Mouse (Mus musculus) hindbrain, embryonic 10.5 days (tissue): ENCODE measurements around the gene Trpm5. TPM values are rescaled to one million over a fixed set of nuclear protein-coding genes. Genes with fewer than 3 reads are reported as not detected.

Experiments
- DNase-seq: peaks from one replicate; pipeline ENCODE4 v3.0.0-alpha.2; 2017; ENCODE audit warnings: low spot score
- H3K27ac ChIP-seq: fragments of 300-500 bp; sonication (generic); 2 replicates; pipeline ENCODE4 v1.5.1; 2016; ENCODE audit warnings: mild to moderate bottlenecking, moderate library complexity
- H3K27me3 ChIP-seq: fragments of 300-500 bp; sonication (generic); 2 replicates; pipeline ENCODE4 v1.6.1; 2016; ENCODE audit warnings: mild to moderate bottlenecking; ENCODE audit not compliant: poor library complexity, insufficient read depth, severe bottlenecking
- H3K36me3 ChIP-seq: fragments of 300-500 bp; sonication (generic); 2 replicates; pipeline ENCODE4 v1.6.1; 2016; ENCODE audit warnings: mild to moderate bottlenecking, moderate library complexity
- H3K4me1 ChIP-seq: fragments of 300-500 bp; sonication (generic); replicated peaks from 2 replicates; pipeline ENCODE4 v1.6.1; 2016; ENCODE audit warnings: mild to moderate bottlenecking
- H3K4me3 ChIP-seq: fragments of 300-500 bp; sonication (generic); 2 replicates; pipeline ENCODE4 v1.5.1; 2016; ENCODE audit warnings: mild to moderate bottlenecking, moderate library complexity
- H3K9me3 ChIP-seq: fragments of 300-500 bp; sonication (generic); 2 replicates; pipeline ENCODE4 v1.6.1; 2016; ENCODE audit warnings: mild to moderate bottlenecking, moderate library complexity
- WGBS: fragments of 180-500 bp; shearing (Covaris S2); methylation state at CpG from one replicate; pipeline ENCODE4 v1.1.7; 2016; 5-methylcytosine and 5-hydroxymethylcytosine counted together
- polyA plus RNA-seq: library from polyadenylated mRNA; unstranded; fragments of >200 nt; fragmentation: Nextera tagmentation; extraction: Ambion mirVana; gene quantifications from 2 replicates; pipeline ENCODE4 v1.2.1, GENCODE M21; 2016

Trpm5 gene
- polyA plus RNA-seq, 1 experiment from 2014 or later = 0.55 TPM

DNA sequence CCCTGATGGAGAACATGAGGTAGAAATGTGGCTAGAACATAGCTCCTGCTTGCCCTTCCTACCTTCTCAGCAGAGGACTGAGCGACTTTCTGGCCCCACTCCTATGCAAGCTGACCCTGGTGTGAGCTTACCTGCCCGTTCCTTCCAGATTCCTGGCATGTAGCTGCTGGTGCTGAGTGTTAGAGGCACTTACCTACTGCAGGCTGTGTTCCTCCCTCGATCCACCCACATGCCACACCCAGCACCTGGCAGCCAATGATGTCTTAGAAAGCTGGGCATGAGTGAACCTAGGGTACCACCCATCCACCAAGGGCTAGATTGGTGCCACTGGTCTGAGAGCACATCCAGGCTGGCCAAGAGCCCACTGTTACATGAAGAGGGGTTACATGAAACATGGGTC, 595 bp downstream of the Trpm5 start:
- Histone ChIP-seq H3K9me3 (no peaks in the 10 kb centered on the region), H3K36me3 (no peaks in the 10 kb centered on the region), H3K4me3 (no peak overlapping the region), H3K4me1 (0 out of 2 replicates have a peak, but pooled peaks cover 2% of the 10 kb centered on the region), H3K27me3 (peaks cover 25% of the 10 kb centered on the region), H3K27ac (no peak overlapping the region)
- no peak for DNase-seq
- 76% methylated on average over 3 of the region's 3 CpGs for WGBS

DNA sequence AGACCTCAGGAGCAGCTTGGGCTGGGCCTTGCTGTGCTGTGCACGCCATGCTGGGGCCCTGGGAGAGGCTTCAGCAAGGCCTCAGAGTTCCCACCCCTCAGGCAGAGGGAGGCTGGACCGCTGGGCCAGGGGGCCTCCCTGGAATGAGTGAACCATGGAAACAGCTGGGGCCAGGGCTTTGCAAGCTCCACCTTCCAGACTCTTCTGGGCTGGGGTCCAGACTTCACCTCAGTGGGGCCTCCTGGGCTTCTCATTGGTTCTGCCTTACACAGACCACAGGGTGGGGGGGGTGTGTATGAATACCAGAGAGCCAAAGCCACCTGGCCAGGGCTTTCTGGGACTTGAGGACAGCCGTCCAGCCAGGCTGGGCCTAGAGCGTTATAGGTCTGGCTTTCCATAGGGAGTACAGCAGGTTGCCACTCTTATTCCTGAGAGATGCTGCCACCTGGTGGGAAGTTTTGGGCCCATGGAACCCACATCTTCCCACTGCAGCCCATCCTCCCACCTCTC, 7.3 kb downstream of the Trpm5 start:
- Histone ChIP-seq H3K4me3 (no peak overlapping the region), H3K9me3 (no peaks in the 10 kb centered on the region), H3K36me3 (no peaks in the 10 kb centered on the region), H3K27me3 (peaks cover 11% of the 10 kb centered on the region; the same call in 1 of the 2 replicates), H3K27ac (peak overlapping the region; percentile 59), H3K4me1 (peaks cover 15% of the 10 kb centered on the region)
- WGBS = 54% methylated on average over 4 of the region's 4 CpGs
- DNase-seq = peak; percentile 32

DNA sequence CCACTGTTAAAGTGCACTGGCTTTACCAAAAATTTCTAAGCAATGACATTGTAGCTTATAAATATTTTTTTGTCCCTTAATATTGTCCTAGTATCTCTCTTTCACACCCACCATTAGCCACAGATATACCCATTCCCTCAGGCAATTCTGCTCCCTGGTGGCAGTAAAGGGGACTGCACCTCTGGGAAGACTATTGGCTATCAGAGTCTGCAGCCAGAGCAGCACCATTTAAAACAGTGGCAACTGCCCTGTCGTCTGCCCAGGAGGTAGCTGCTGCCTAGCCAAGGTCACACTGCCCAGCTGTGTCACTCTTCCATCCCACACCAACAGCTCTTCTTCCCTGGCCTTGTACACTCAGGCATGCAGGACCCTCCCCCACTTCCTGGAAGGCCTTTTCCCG, 8.1 kb downstream of the Trpm5 start:
- peak; percentile 59 for DNase-seq
- Histone ChIP-seq H3K27ac (peak overlapping the region; percentile 59; the same call in 1 of the 2 replicates), H3K27me3 (peaks cover 11% of the 10 kb centered on the region; the same call in 1 of the 2 replicates), H3K36me3 (no peaks in the 10 kb centered on the region), H3K4me1 (peaks cover 17% of the 10 kb centered on the region), H3K4me3 (no peak overlapping the region), H3K9me3 (no peaks in the 10 kb centered on the region)
- WGBS = 55% methylated on average over 2 of the region's 2 CpGs

DNA sequence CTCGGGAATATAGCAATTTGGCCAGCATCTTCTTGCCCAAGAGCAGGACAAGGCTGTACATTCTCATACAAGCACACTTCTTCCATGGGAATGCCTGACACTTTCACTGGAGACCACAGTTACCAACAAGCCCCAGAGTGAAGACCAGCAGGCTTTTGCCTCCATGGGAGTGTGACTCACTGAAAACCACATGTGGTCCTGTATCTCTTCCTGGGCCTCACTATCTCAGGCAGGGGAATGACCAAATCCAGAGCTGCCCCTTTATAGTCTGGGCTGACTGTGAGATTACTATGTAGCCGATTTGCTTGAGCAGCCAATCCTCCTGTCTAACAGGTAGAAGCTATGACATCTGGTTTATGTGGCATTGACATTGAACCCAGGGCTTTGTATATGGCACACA, 10.7 kb downstream of the Trpm5 start:
- 81% methylated on average over 2 of the region's 2 CpGs for WGBS
- peaks cover 5% of the 10 kb centered on the region; the same call in 1 of the 2 replicates for H3K27me3 ChIP-seq
- no peak overlapping the region for H3K27ac ChIP-seq
- DNase-seq = no peak
- no peaks in the 10 kb centered on the region for H3K9me3 ChIP-seq
- no peak overlapping the region for H3K4me3 ChIP-seq
- no peaks in the 10 kb centered on the region for H3K36me3 ChIP-seq
- H3K4me1 ChIP-seq = peaks cover 17% of the 10 kb centered on the region

DNA sequence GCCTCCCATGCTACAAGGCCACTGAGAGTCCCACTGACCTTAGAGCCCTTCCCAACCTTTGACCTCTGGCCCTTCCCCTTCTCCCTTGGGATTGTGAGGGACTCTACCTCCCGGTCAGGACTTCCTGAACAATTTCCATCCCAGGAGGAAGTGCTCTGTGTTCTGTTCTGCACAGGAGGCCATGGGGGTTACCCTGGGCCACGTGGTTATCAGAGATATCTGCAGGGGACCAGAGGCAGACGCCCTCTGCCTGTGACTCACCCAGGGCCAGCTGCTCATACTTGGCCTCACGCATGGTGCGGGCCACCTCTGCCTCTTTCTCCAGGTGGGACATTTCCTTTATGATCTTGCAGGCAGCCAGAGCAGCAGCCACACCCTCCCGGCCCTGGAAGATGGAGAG, 12.4 kb downstream of the Trpm5 start:
- Histone ChIP-seq H3K4me1 (peaks cover 13% of the 10 kb centered on the region), H3K4me3 (no peak overlapping the region), H3K36me3 (no peaks in the 10 kb centered on the region), H3K27me3 (peaks cover 5% of the 10 kb centered on the region; the same call in 1 of the 2 replicates), H3K9me3 (no peaks in the 10 kb centered on the region), H3K27ac (no peak overlapping the region)
- 64% methylated on average over 6 of the region's 6 CpGs for WGBS
- no peak for DNase-seq

DNA sequence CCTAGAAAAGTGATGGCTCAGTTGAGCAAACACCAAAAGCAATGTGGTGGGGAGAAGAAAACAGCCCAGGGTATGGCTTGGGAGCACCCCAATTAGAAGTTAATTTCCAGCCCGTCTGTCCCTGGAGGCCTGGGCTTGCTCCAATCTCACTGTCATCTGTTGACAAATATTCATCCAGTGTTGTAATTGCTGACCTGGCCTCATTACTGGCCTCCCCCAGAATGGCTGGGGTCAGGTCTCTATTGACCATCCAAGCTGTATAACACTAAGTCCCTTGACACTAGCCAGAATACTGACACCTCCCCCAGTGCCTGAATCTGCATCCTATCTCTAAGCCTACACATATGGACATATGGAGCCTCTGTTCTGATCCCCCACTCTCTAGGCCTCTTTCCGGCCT, 17.1 kb downstream of the Trpm5 start:
- H3K27ac ChIP-seq = no peak overlapping the region
- H3K4me1 ChIP-seq = peaks cover 7% of the 10 kb centered on the region; the same call in 1 of the 2 replicates
- H3K36me3 ChIP-seq = 0 out of 2 replicates have a peak, but pooled peaks cover under 1% of the 10 kb centered on the region
- no peak for DNase-seq
- H3K27me3 ChIP-seq = no peaks in the 10 kb centered on the region
- no peaks in the 10 kb centered on the region for H3K9me3 ChIP-seq
- WGBS = 79% methylated on average over 2 of the region's 2 CpGs
- no peak overlapping the region for H3K4me3 ChIP-seq

DNA sequence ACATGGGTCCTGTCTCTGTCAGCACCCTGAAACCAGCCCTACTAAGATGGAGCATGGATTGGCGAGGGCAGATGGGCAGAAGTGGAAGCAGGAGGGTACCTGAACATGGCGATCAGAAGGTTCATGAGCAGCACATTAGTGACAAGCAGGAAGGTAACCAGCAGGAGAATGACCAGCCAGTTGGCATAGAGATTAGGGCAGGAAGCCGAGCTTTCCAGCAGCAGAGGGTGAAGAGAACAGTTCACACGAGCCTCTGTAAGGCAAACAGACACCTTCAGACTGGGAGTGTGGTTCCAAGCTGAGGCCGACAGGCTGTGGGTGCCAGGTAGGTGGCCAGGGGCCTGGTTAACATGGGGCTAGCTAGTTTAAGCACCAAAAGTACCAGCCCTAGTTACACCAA, 19.0 kb downstream of the Trpm5 start:
- no peaks in the 10 kb centered on the region for H3K9me3 ChIP-seq
- peaks cover 13% of the 10 kb centered on the region for H3K36me3 ChIP-seq
- H3K4me1 ChIP-seq = peaks cover 11% of the 10 kb centered on the region
- no peak overlapping the region for H3K27ac ChIP-seq
- no peak for DNase-seq
- H3K27me3 ChIP-seq = no peaks in the 10 kb centered on the region
- H3K4me3 ChIP-seq = no peak overlapping the region
- 73% methylated on average over 5 of the region's 5 CpGs for WGBS

DNA sequence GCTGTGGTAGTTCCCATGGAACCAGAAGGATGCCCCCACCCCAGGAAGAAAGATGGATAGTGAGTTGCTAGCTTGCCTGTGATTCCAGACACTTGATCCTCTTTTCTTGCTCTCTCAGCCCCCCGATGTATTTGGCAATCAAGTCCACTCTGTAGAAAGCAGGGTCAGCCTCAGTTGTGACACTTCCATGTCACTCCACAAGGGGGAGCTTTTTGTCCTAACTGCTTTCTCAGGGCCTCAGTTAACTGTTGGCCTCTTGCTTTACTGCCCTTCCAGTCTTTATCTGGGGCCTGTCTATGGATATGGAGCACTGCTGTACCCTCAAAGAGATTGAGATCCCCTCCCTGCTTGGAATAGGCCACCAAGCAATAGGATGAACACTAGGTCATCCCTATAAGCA, 21.4 kb downstream of the Trpm5 start:
- no peak overlapping the region for H3K27ac ChIP-seq
- DNase-seq = peak; percentile 40
- H3K4me3 ChIP-seq = no peak overlapping the region
- WGBS = 76% methylated on average over 1 of the region's 1 CpGs
- no peaks in the 10 kb centered on the region for H3K27me3 ChIP-seq
- peaks cover 17% of the 10 kb centered on the region for H3K36me3 ChIP-seq
- H3K4me1 ChIP-seq = peaks cover 26% of the 10 kb centered on the region
- no peaks in the 10 kb centered on the region for H3K9me3 ChIP-seq

DNA sequence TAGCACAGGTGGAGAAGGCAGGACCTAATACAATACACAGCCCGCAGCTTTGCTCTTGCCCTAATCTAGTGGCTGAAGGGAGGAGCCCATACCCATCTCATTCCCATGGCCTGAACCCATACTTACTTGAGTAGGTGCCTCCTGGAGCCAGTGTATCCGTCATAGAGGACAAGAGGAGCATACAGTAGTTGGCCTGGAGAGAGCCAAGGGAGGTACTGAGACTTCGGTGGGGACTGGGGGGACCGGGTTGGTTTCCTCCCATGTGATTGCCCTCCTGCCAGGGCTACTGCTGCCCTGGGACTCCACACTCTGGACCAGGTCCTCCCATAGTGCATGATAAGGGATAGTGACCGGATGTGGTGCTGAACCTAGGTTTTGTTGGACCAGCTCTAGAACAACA, 21.8 kb downstream of the Trpm5 start:
- Histone ChIP-seq H3K4me3 (no peak overlapping the region), H3K27me3 (no peaks in the 10 kb centered on the region), H3K9me3 (no peaks in the 10 kb centered on the region), H3K36me3 (peaks cover 21% of the 10 kb centered on the region), H3K4me1 (peaks cover 31% of the 10 kb centered on the region), H3K27ac (0 out of 2 replicates have a peak overlapping the region, but pooled peaks have one; percentile 12)
- no peak for DNase-seq
- WGBS = 89% methylated on average over 5 of the region's 5 CpGs

DNA sequence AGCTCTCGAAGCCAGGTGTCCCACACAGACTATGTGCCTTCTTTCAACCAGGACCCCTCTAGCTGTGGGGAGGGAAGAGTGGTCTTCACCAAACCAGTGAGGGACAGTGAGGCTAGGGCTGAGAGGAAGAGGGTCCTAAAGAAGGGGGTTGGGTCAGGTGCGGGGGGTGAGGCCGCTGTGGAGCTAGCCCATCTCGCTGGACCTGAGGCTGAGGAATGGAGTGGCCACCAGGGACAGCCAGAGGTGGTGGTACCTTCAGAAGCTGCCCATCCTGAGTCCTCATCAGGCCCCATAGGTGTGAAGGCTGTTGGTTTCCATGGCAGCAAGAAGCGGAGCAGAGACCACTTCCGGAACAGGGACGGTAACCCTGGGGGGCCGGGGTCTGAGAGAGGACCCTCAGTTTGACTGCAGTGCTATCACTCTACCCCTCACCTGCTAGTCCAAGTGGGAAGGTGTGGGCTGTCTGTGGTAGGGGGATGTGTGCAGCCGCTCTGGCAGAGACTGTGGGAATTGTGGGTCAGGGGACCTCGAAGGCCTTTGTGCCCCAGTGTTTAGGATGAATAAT, 23.9 kb downstream of the Trpm5 start:
- Histone ChIP-seq H3K9me3 (no peaks in the 10 kb centered on the region), H3K27me3 (no peaks in the 10 kb centered on the region), H3K36me3 (peaks cover 42% of the 10 kb centered on the region), H3K27ac (peak overlapping the region; percentile 94), H3K4me1 (peaks cover 32% of the 10 kb centered on the region), H3K4me3 (peak overlapping the region; percentile 94)
- WGBS = 89% methylated on average over 10 of the region's 10 CpGs
- no peak for DNase-seq

DNA sequence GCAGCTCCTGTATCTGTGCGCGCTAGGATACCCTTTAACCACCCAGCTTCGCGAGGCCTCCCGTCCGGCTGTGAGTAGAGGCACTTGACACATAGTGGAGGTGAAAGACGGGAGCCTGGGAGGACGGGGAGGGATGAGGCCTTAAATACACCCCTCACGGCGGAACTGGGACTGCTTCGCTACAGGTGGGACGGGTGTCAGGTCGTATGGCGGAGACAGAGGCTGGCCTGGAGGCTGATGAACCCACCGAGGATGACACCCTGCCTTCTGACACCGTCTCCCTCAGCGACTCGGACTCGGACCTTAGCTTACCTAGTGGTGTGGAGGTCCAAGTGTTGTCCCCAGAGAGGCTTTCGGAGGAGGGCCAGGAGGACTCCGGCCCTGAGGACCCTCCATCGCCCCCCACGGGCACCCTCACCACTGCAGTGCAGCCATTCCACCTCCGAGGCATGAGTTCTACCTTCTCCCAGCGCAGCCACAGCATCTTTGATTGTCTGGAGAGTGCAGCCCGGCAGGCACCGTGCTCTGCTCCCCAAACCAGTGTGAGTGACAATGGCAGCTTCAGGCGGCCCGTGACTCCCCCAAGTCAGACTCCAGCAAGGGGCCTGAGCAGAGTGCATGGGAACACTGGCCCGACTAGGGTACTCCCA, 24.6 kb downstream of the Trpm5 start:
- Histone ChIP-seq H3K36me3 (peaks cover 49% of the 10 kb centered on the region), H3K27ac (peak overlapping the region; percentile 94), H3K9me3 (no peaks in the 10 kb centered on the region), H3K4me1 (peaks cover 32% of the 10 kb centered on the region), H3K4me3 (peak overlapping the region; percentile 94), H3K27me3 (no peaks in the 10 kb centered on the region)
- DNase-seq = no peak
- 13% methylated on average over 30 of the region's 30 CpGs for WGBS

DNA sequence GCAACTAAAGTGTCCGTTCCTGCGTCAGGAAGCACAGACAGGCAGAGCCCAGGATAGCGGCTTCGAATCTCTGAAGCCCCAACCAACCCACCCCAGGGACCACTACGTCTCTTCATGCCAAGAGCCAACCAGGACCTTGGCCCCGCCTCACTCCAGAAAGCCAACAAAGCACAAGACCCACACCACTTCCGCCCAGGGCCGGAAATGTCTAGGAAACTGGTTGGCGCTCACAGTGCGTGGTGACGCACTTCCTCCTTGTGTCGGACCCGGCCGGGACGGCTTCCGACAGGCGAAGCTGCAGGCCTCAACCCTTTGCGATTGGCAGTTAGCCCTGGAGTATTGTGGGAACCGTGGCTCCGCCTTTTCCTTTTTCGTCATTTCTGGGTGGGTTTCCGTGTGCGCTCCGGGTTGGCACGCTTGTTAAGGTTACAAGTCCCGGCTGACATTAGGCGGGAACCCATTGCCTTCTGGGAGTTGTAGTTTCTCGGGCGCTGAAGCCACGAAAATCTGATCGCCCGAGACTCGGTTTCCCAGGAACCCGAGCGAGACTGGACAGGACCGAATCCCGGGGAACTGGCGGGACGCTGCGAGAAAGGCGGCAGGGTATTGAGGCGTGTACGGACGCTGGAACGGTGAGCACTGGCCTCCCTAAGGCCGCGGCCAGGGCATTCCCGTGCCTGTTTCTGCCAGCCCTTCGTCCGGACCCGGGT, 25.4 kb downstream of the Trpm5 start, which contains the start of gene Tssc4:
Tssc4 (plus strand) TSS at position 368 of the 710 bp plus-strand sequence.
- H3K4me3 ChIP-seq = peak within 1 kb of the TSS; percentile 94
- H3K36me3 ChIP-seq = peaks cover 57% of the 10 kb centered on the region
- DNase-seq = peak; percentile 99
- H3K4me1 ChIP-seq = peaks cover 38% of the 10 kb centered on the region
- WGBS = under 1% methylated on average over 51 of the region's 51 CpGs
- H3K27me3 ChIP-seq = no peaks in the 10 kb centered on the region
- no peaks in the 10 kb centered on the region for H3K9me3 ChIP-seq
- peak within 1 kb of the TSS; percentile 94 for H3K27ac ChIP-seq
